Mouse (Mus musculus) 416B (cell line): ENCODE data around the gene Myo18b.

ENCODE experiments used
- DNase-seq: peaks from one replicate; pipeline ENCODE4 v3.0.0; 2011; ENCODE audit warnings: low read depth

Gene Myo18b

DNA sequence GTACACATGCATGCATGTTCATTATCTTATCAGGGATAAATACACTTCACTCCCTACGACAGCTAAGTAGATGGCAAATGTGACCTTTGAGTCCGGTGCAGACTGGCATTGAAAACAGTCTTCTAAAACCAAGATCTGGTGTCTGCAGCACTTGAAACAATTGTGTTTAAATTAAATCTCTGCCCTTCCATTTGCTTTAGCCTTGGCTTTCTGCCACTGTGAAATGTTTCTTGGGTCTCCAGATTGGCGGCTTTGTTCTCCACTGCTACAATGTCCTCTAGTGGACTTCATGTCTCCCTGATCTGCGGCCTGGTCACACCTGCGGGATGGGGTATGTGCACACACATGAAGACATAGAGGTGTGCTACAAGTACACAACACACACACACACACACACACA, 221.4 kb downstream of the Myo18b start:
- no peak for DNase-seq

DNA sequence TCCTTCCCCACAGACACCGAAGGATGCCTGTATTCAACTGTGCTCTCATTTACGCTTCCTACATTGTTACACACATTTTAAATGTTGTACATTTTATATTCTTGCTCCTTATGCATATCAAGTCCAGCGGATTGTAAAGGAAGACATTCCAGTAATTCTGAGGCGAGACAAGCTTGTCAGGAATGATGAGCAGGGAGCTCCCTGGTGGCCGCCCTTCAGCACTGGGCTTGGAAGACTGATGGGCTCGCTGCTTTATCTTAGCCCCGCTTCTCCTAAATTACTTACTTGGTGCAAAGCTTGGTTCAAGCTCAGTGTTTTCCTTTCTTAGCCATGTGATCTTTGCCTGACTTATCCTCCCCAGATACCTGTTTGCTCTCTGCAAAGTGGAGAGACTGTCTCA, 223.7 kb downstream of the Myo18b start:
- no peak for DNase-seq

DNA sequence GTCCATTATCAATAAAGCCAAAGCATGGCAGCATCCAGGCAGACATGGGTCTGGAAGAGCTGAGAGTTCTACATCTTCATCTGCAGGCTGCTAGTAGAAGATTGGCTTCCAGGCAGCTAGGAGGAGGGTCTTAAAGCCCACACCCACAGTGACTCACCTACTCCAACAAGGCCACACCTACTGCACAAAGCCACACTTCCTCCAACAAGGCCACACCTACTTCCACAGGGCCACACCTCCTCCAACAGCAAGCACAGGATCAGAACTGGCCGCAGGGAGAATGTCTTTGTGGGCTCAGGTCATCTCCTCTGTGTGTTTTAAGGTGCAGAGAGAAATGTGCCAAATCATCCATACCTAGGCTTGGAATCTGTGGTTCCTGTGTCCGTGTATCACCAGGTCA, 224.2 kb downstream of the Myo18b start:
- peak; percentile 58 for DNase-seq

DNA sequence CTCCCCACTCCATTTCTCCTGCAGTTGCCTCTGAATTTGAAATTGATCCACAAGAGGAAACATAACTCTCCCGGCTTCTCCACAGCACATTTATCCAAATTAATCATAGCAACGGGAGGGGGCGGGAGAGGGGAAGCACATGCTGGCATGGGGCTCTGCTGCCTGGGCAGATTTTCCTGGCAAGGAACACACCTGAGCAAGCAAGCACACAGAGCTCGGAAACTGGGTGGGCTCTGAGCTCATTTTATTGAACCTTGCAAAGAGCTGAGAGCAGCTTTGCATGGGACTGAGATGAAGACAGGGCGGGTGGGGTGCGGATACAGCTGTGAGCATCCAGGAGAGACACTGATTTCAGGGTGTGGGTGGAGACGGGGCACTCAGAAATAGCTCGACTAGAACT, 229.0 kb downstream of the Myo18b start:
- DNase-seq: no peak

DNA sequence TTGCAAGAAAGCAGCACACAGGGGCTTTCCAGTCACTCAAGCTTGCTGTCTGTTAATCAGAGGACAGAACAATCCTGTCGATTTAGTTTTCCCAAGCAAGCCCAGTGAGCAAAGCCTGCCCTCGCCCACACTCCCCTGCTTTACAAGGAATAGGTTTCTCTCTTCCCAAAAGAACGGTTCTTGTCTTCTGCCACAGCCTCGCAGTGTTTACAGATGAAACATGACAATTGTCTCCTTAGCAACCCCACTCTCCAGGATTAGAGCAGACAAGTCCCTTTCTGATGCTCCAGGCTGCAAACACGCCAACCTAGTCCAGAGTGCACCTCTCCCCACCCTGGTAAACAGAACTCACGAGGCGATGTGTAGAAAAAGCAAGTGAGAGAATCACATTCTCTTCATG, 230.5 kb downstream of the Myo18b start:
- no peak for DNase-seq

DNA sequence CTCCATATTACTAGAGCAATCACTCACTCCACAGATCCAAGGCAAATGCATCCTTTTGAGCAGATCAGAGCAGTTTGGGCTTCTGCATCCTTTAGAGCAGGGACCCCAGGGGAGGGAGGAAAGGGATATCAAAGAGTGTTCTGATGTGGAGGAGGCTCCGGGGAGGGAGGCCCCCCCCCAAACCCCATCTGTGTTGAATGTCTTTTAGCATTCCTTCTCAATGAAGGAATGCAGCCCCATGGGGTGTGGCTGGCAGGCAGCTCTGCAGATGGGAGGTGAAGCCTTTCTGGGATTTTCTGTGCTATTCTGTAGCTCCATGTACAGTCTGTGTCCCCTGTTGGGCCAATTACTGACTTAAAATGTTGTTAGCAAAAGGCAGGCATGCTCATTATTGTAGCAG, 232.5 kb downstream of the Myo18b start:
- DNase-seq: no peak

DNA sequence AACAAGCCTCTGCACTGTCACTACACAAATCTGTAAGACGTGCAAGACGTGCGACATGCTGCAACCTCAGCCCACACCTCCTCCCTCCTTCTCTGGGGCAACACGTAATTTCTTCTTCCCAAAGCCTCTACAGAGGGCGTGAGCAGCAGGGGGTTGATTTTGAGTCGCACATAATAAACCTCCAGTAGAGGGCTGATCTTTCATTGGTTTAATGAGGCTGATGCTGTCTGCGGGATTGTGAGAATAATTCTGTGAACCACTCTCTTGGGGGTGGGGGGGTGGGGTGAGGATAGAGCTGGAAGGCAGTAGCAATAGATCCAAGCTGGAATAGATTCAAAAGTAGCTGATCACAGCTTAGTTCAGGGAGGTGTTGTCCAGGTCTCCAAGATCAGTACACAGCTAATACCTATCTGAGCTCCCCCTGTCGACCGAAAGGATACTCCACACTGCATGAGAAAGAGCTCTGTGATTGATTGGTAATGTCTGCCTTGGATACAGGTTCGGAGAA, 235.2 kb downstream of the Myo18b start:
- DNase-seq: peak; percentile 10

DNA sequence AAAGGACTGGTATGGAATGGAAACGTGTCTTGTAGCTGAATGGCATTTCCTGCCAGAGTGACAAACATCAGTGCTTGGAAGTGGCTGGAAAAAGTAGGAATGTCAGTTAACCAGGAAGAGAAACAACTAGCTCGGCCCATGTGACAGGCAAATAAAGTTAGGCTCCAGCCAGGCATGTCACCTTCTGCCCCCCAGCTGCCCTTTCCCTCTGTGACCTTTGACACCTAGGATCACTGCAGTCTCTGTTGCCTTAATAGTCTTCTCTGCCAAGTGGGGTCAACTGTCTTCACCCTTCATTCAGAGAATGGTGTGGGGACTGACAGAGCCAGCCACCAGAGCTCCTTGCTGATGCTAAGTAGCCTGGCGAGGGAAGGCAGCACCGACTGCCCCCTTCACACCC, 236.9 kb downstream of the Myo18b start:
- DNase-seq: no peak

DNA sequence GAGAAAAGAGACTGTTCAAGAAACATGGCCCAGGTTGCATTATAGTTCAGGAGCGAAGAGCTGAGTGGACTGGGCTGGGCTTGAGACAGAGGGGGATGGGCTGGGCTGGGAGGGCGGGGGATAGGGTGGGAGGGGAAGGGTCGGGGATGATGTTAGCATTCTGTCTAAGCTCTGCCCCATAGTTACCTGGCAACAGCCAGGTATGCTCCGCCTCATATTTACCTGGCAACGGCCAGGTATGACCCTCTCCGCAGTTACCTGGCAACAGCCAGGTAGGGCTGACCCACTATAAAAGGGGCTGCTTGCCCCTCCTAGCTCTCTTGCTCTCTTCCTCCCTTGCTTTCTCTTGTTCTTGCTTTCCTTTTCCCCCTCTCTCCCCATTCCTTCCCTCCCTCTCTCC, 239.4 kb downstream of the Myo18b start:
- no peak for DNase-seq

DNA sequence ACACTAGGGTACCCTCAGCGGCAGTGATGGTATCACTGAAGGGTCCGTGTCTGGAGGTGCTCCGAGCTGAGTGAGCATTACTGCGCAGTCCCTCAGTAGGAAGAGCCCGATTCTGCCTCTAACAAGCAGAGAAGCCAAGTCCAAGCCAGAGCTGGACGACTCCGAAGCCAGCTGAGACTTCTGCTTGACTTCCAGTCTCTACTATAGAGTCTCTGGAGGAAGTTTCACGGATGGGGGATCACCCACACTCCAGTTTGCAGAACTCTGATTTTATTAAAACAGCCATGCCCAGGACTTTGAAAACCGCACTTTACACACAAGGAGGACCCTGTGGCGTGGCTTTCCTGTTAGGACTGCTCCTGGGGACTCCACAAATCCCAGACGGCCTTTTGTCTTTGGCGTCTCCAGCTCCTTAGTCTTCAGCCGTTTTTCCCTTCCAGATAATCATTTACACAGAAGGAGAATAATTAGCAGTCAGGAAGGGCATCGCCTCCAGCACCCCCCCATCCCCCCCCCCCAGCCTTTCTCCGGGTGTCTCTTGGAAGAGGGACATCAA, 240.1 kb downstream of the Myo18b start:
- DNase-seq: no peak

DNA sequence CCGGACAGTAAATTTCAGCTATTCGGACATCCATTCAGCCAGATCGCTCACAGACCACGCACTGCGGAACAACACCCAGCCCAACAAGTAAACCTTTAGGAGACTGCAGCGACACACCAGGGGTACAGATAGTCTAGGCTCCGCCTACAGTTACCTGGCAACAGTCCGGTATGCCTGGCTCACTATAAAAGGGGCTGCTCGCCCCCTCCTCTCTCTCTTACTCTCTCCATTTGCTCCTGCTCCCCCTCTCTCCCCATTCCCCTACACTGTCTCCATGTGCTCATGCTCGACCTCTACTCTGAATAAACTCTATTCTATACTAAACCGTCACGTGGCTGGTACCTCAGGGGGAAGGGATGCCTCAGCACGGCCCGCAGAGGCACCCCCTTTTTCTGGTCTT, 240.6 kb downstream of the Myo18b start:
- DNase-seq: no peak

DNA sequence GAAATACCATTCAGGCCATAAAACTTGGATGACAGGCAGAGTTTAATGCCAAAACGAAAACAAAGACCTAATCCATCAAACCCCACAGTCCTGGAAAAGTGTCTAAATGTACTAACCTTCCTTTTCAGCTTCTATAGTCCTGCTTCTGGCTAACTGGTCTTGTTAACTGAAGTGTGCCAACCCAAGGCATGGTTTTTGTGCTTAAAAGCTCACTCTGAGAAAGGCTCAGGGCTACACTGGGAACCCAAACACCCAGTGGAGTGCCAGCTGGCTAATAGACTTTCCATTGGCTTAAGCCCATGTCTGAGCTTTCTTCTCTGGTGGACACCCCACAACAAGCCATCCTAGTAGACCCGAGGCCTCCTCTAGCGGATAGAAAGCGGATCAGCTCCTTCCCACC, 244.1 kb downstream of the Myo18b start:
- no peak for DNase-seq

DNA sequence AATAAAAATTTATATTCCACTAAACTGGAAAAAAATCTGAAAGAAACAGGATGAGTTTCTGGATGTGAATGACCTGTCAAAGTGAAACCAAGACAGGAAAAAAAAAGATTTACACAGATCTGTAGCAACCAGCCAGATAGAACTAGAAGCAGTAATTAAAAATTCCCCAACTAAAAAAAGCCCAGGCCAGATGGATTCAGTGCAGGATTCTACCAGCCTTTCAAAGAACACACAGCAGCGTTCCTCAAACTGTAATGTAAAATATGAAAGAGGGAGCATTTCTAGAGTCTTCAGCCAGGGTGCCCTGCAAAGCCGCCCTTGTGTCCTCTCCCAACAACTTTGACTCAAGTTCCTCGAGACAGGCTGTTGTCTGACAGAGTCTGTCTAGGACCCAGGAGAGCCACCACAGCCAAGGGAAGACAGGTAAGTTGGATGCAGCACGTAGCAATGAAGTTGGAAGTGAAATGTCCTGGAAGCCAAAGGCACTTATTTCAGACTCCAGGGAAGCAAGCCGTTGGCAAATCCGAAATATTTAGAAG, 246.9 kb downstream of the Myo18b start:
- no peak for DNase-seq

DNA sequence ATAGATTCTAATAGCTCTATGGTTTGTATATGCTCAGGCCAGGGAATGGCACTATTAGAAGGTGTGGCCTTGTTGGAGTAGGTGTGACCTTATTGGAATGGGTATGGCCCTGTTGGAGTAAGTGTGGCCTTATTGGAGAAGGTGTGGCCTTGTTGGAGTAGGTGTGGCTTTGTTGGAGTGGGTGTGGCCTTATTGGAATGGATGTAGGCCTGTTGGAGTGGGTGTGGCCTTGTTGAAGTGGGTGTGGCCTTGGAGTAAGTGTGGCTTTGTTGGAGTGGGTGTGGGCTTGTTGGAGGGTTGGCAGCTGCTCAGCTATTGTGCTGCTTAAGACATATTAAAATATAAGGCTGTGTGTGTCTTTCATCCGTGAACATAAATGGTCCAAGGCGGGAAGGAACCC, 249.3 kb downstream of the Myo18b start:
- no peak for DNase-seq

DNA sequence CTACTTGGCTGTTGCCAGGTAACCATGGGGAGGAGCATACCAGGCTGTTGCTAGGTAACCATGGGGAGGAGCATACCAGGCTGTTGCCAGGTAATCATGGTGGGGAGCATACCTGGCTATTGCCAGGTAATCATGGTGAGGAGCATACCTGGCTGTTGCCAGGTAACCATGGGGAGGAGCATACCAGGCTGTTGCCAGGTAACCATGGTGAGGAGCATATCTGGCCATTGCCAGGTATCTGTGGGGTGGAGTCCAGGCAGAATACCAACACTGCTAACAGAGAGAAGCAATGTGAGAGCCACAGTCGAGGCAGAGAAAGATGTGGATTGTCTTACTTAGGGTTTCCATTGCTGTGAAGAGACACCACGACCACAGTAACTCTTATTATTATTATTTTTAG, 250.6 kb downstream of the Myo18b start:
- DNase-seq: no peak

DNA sequence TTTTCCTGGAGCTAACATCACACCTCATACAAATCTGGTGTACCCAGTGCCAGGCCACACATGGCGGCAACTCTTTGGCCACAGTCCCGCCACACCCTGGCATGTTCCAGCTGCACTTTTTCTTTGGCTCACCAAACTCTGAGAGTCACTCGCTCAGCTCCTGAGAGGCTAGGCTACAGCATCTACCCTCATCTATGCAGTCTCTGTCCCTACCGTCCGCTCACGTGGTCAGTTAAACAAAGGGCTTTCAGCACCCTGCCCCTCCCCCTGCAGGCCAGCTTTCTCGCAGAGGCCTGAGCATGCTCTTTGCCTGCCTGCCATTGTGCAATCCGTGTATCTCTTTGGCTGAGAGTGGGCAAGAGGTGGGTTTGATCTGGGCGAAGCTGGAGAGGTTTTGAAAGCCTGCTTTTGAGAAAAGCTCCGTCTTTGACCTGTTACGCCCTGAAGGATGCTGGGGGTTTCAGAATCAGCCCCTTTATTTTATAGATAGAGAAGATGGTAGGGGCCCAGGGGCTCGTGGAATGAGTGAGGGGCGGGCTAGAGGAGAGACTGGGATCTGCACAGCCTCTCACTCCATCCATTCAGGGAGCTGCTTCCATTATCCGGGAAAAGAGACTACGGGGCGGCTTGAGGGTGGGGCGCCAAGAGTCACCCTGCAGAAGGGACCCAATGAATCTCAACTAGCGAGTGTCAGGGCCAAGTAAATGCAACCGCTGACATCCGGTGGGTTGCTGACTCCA, 252.5 kb downstream of the Myo18b start:
- DNase-seq: no peak

DNA sequence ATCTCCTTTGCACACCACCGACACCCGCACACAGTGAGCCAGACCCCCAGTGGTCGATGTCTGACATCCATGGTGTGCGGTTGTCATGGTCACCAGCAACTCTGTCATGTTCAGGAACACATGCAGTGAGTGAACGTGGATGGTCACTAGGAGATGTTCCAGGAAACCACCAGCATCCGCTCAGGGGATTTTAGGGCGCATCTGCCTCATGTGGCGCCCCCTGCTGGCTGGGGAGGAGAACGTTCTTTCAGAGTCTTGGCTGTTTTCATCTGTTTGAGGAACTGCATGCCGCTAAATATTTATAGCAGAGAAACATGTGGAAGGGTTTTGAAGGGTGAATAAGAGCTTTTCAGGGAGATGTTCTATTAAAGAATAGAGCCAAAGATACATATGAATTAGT, 253.4 kb downstream of the Myo18b start:
- peak; percentile 8 for DNase-seq

DNA sequence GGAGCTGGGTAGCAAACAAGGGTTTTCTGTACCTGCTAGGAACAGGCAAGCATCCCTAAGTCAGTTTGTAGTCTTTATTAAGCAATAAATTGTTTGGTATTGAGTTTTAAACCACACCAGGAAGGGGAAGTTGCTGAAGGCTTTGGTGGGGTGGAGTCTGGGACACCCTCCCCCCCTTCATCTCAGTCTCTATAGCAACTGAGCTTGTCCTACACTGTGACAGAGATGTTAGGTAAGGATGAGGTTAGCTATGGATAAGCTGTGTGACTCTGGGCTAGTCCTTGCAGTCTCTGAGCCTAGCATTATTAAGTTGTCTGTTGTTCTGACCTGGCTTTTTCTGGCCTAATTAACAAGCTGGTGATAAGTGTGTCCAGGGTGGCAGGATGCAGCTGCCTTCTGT, 254.4 kb downstream of the Myo18b start:
- DNase-seq: peak; percentile 59

DNA sequence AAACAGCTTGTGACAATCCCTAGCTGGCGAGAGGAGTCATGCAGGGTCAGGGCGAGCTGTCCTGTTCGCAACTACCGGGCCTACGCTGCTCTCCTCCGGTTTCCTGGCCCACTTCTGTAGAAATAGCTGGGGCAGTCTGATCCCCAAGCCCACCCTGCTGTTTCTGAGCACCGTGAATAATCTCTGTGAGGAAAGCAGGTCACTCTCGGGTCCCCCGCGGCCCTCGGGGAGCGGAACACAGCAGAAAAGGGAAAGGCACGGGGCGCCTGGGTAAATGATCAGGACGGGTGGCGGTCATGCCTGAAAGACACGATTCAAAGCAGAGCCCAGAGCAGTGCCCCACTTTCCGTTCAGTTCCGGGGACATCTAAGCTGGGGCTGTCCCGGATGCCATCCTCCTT, 255.0 kb downstream of the Myo18b start:
- DNase-seq: no peak

DNA sequence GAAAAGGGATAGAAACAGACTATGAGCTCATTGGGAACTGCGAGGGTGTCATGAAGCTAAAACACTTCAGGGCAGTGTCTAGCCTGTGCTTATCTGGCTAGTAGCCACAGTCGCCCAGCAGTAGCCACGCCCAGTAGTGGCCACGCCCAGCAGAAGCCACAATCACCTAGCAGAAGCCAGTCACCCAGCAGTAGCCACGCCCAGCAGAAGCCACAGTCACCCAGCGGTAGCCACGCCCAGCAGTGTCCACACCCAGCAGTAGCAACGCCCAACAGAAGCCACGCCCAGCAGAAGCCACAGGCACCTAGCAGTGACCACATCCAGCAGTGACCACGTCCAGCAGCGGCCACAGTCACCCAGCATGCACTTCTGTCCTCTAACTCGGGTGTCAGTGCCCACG, 255.5 kb downstream of the Myo18b start:
- DNase-seq: peak; percentile 64
